Mouse (Mus musculus) inflammation-experienced regulatory T-cells, adult 6 months (primary cell): Measurements from ENCODE around the gene Taf1a. TPM values are rescaled to one million over a fixed set of nuclear protein-coding genes. Genes with fewer than 3 reads are reported as not detected.

Source experiments
- ATAC-seq: one replicate; pipeline ENCODE4 v1.8.0; 2017
- polyA plus RNA-seq, 3 experiments: library from polyadenylated mRNA; unstranded; fragments of 100-300 nt; shearing (Covaris generic); gene quantifications; one replicate each; pipeline ENCODE4 v1.2.1; 2017

The Taf1a gene
- polyA plus RNA-seq, 3 experiments from 2014 or later, result 18.4 to 37.0 (median 31.4) TPM

- ATAC-seq, result no peak
Observed at GRCm38 (mm10) chr1:183414081-183414727, 25.4 kb downstream of the Taf1a start.

- ATAC-seq, result no peak
Observed at GRCm38 (mm10) chr1:183417873-183418272, 29.1 kb downstream of the Taf1a start, which contains the start of gene Hhipl2. TSS of gene Hhipl2 (plus strand) at chr1:183418215.

GRCm38 (mm10) chr1:183419741-183420140 is 31.0 kb downstream of the Taf1a start:
- no peak for ATAC-seq

GRCm38 (mm10) chr1:183420296-183420695 is 31.5 kb downstream of the Taf1a start:
- ATAC-seq, result no peak

GRCm38 (mm10) chr1:183424100-183424499 is 35.3 kb downstream of the Taf1a start:
- no peak for ATAC-seq

- ATAC-seq, result no peak
Observed at GRCm38 (mm10) chr1:183434918-183435317, 46.1 kb downstream of the Taf1a start.

- no peak for ATAC-seq
Observed at GRCm38 (mm10) chr1:183439036-183439435, 50.3 kb downstream of the Taf1a start.

- peak; percentile 50 for ATAC-seq
Observed at GRCm38 (mm10) chr1:183442015-183442774, 53.4 kb downstream of the Taf1a start.

GRCm38 (mm10) chr1:183453066-183453465 is 64.3 kb downstream of the Taf1a start:
- no peak for ATAC-seq

Other genes starting within 250 kb of the Taf1a start
- 1 to 10 TPM; 4.2 to 6.9 (median 4.8) TPM for gene Disp1, start 167.5 kb upstream of the Taf1a start, polyA plus RNA-seq
- 10 to 100 TPM; 13.2 to 20.9 (median 15.5) TPM for gene Aida, start 92.4 kb upstream of the Taf1a start, polyA plus RNA-seq
- 10 to 100 TPM; 37.5 to 49.5 (median 40.4) TPM for gene Brox, start 91.7 kb upstream of the Taf1a start, polyA plus RNA-seq
- gene Mia3, start 19.4 kb upstream of the Taf1a start, polyA plus RNA-seq, result 100 to 1,000 TPM in 1 of 3 experiments, 10 to 100 TPM in 2; 90.7 to 111 (median 99.2) TPM
- under 1 TPM in 1 of 3 experiments, not detected in 2; 0.15 TPM for gene Hhipl2, start 29.2 kb downstream of the Taf1a start, polyA plus RNA-seq